Mouse (Mus musculus): ENCODE results near the gene 4930562C15Rik. TPM values are rescaled to one million over a fixed set of nuclear protein-coding genes. Genes with fewer than 3 reads are reported as not detected.

Gene 4930562C15Rik
- total and polyA plus RNA-seq, 2 experiments from 2014 or later = 0.17 TPM; not detected in 1

GRCm38 (mm10) chr16:4839552-4839951, 4.3 kb downstream of the 4930562C15Rik start:
- TF ChIP-seq CTCF (IDR thresholded peaks at IDR 0.05; ENCODE audit: low read depth) = no peak
- Histone ChIP-seq H3K4me1 (ENCODE audit: insufficient read depth) (no peaks in the 10 kb centered on the region), H3K27ac (ENCODE audit: low read depth, low read length) (no peak overlapping the region), H3K27me3 (ENCODE audit: insufficient read depth, low read length) (no peaks in the 10 kb centered on the region), H3K9ac (no peak overlapping the region), H3K9me3 (ENCODE audit: low read length) (no peaks in the 10 kb centered on the region), H3K4me2 (ENCODE audit: low read depth) (no peak overlapping the region), H3K36me3 (ENCODE audit: insufficient read depth) (no peaks in the 10 kb centered on the region), H3K4me3 (ENCODE audit: low read depth, low read length) (no peak overlapping the region)
- DNase-seq (no peak), ATAC-seq (no peak)
- 83% methylated on average over 3 of the region's 3 CpGs for WGBS

- DNase-seq (no peak), ATAC-seq (no peak)
- WGBS = 84% methylated on average over 8 of the region's 8 CpGs
- no peak overlapping the region for H3K4me2 ChIP-seq (ENCODE audit: low read depth)
- H3K4me1 ChIP-seq (ENCODE audit: insufficient read depth) = no peaks in the 10 kb centered on the region
- H3K36me3 ChIP-seq (ENCODE audit: insufficient read depth) = no peaks in the 10 kb centered on the region
- no peak overlapping the region for H3K4me3 ChIP-seq (ENCODE audit: low read depth, low read length)
- no peaks in the 10 kb centered on the region for H3K9me3 ChIP-seq (ENCODE audit: low read length)
- H3K27ac ChIP-seq (ENCODE audit: low read depth, low read length) = no peak overlapping the region
- TF ChIP-seq CTCF (IDR thresholded peaks at IDR 0.05; ENCODE audit: low read depth) = no peak
- H3K27me3 ChIP-seq (ENCODE audit: insufficient read depth, low read length) = no peaks in the 10 kb centered on the region
- H3K9ac ChIP-seq = no peak overlapping the region
Observed at GRCm38 (mm10) chr16:4840231-4840630, 5.0 kb downstream of the 4930562C15Rik start.

- WGBS = 95% methylated on average over 3 of the region's 3 CpGs
- H3K9me3 ChIP-seq (ENCODE audit: low read length) = no peaks in the 10 kb centered on the region
Observed at GRCm38 (mm10) chr16:4847041-4847440, 11.8 kb downstream of the 4930562C15Rik start.

GRCm38 (mm10) chr16:4848090-4848489, 12.9 kb downstream of the 4930562C15Rik start:
- Histone ChIP-seq H3K4me3 (ENCODE audit: low read depth, low read length) (no peak overlapping the region), H3K9me3 (ENCODE audit: low read length) (no peaks in the 10 kb centered on the region), H3K27ac (ENCODE audit: low read depth, low read length) (no peak overlapping the region), H3K4me2 (ENCODE audit: low read depth) (no peak overlapping the region), H3K27me3 (ENCODE audit: insufficient read depth, low read length) (no peaks in the 10 kb centered on the region), H3K9ac (no peak overlapping the region), H3K36me3 (ENCODE audit: insufficient read depth) (no peaks in the 10 kb centered on the region), H3K4me1 (ENCODE audit: insufficient read depth) (no peaks in the 10 kb centered on the region)
- 87% methylated on average over 2 of the region's 2 CpGs for WGBS
- ATAC-seq (no peak), DNase-seq (no peak)
- TF ChIP-seq CTCF (IDR thresholded peaks at IDR 0.05; ENCODE audit: low read depth) = no peak

More at GRCm38 (mm10) chr16:4847041-4847440, 11.8 kb downstream of the 4930562C15Rik start:
- Histone ChIP-seq H3K27me3 (ENCODE audit: insufficient read depth, low read length) (no peaks in the 10 kb centered on the region), H3K9ac (no peak overlapping the region), H3K27ac (ENCODE audit: low read depth, low read length) (no peak overlapping the region), H3K4me1 (ENCODE audit: insufficient read depth) (no peaks in the 10 kb centered on the region), H3K36me3 (ENCODE audit: insufficient read depth) (no peaks in the 10 kb centered on the region), H3K4me2 (ENCODE audit: low read depth) (no peak overlapping the region), H3K4me3 (ENCODE audit: low read depth, low read length) (no peak overlapping the region)
- ATAC-seq (no peak), DNase-seq (no peak)
- no peak for TF ChIP-seq CTCF (IDR thresholded peaks at IDR 0.05; ENCODE audit: low read depth)

GRCm38 (mm10) chr16:4850361-4850760, 15.1 kb downstream of the 4930562C15Rik start:
- 78% methylated on average over 7 of the region's 7 CpGs for WGBS
- Histone ChIP-seq H3K36me3 (ENCODE audit: insufficient read depth) (no peaks in the 10 kb centered on the region), H3K27ac (ENCODE audit: low read depth, low read length) (no peak overlapping the region), H3K4me2 (ENCODE audit: low read depth) (no peak overlapping the region), H3K4me3 (ENCODE audit: low read depth, low read length) (no peak overlapping the region), H3K4me1 (ENCODE audit: insufficient read depth) (no peaks in the 10 kb centered on the region), H3K27me3 (ENCODE audit: insufficient read depth, low read length) (no peaks in the 10 kb centered on the region), H3K9me3 (ENCODE audit: low read length) (no peaks in the 10 kb centered on the region), H3K9ac (no peak overlapping the region)
- DNase-seq (no peak), ATAC-seq (no peak)
- no peak for TF ChIP-seq CTCF (IDR thresholded peaks at IDR 0.05; ENCODE audit: low read depth)

- Histone ChIP-seq H3K4me1 (ENCODE audit: insufficient read depth) (no peaks in the 10 kb centered on the region), H3K4me2 (ENCODE audit: low read depth) (no peak overlapping the region), H3K4me3 (ENCODE audit: low read depth, low read length) (no peak overlapping the region), H3K36me3 (ENCODE audit: insufficient read depth) (no peaks in the 10 kb centered on the region), H3K27me3 (ENCODE audit: insufficient read depth, low read length) (no peaks in the 10 kb centered on the region), H3K9ac (no peak overlapping the region), H3K9me3 (ENCODE audit: low read length) (no peaks in the 10 kb centered on the region), H3K27ac (ENCODE audit: low read depth, low read length) (no peak overlapping the region)
- no peak for DNase-seq
- no peak for ATAC-seq
- TF ChIP-seq CTCF (IDR thresholded peaks at IDR 0.05; ENCODE audit: low read depth) = no peak
- 75% methylated on average over 5 of the region's 5 CpGs for WGBS
Observed at GRCm38 (mm10) chr16:4850938-4851628, 15.9 kb downstream of the 4930562C15Rik start.

- H3K4me2 ChIP-seq (ENCODE audit: low read depth) = no peak overlapping the region
- no peak overlapping the region for H3K27ac ChIP-seq (ENCODE audit: low read depth, low read length)
- TF ChIP-seq CTCF (IDR thresholded peaks at IDR 0.05; ENCODE audit: low read depth) = no peak
- no peaks in the 10 kb centered on the region for H3K9me3 ChIP-seq (ENCODE audit: low read length)
- no peaks in the 10 kb centered on the region for H3K36me3 ChIP-seq (ENCODE audit: insufficient read depth)
- 81% methylated on average over 5 of the region's 5 CpGs for WGBS
- no peak overlapping the region for H3K9ac ChIP-seq
- no peaks in the 10 kb centered on the region for H3K4me1 ChIP-seq (ENCODE audit: insufficient read depth)
- no peak overlapping the region for H3K4me3 ChIP-seq (ENCODE audit: low read depth, low read length)
- ATAC-seq (no peak), DNase-seq (no peak)
- H3K27me3 ChIP-seq (ENCODE audit: insufficient read depth, low read length) = no peaks in the 10 kb centered on the region
Observed at GRCm38 (mm10) chr16:4855046-4855650, 19.9 kb downstream of the 4930562C15Rik start.
